In genomic region chr6:34375888-34376287, GRCm38 (mm10) we compare ENCODE assay signal across 3 mouse cellular contexts. TPM values are rescaled to one million over a fixed set of nuclear protein-coding genes. Genes with fewer than 3 reads are reported as not detected.
"Had no signal": no experiment of that assay in that cellular context is flagged by ENCODE, and none has a peak within 500 bp of the region (broad histone marks: within the 10 kb centered on the region; RNA-seq: fewer than 3 reads in every experiment).

No protein-coding gene starts in this region.

RNA-seq across cellular contexts. Expression of gene Akr1b8, which starts 22.0 kb away (rescaled TPM):
- total RNA-seq: neutrophil, adult 5-6 weeks had no signal

RNA-seq across cellular contexts. Expression of gene Akr1b7, which starts 36.2 kb away (rescaled TPM):
- total RNA-seq: neutrophil, adult 5-6 weeks had no signal
- polyA plus RNA-seq: neural tube, embryonic 13.5 days; stomach, embryonic 14.5 days had no signal
